Mouse (Mus musculus) left cerebral cortex, adult 2 months (tissue): ENCODE results near the gene Zfp961. TPM values are rescaled to one million over a fixed set of nuclear protein-coding genes. Genes with fewer than 3 reads are reported as not detected.
"Not testable (repeated sequence)": the region's sequence is repeated elsewhere in the genome, so short reads cannot be mapped to it uniquely, and the experiment has no call there.

Source experiments
- DNase-seq, 2 experiments: peaks; one replicate each; pipeline ENCODE4 v3.0.0; 2021 to 2022; ENCODE audit warnings: low spot score in 2 of 2, mixed read lengths in 1 of 2; ENCODE audit errors: extremely low spot score in 1 of 2
- H3K27ac ChIP-seq: fragments of 200-600 bp; 2 replicates; pipeline ENCODE4 v1.8.1; 2022
- H3K4me3 ChIP-seq: fragments of 200-600 bp; 2 replicates; pipeline ENCODE4 v1.8.1; 2022
- CTCF ChIP-seq: fragments of 200-600 bp; IDR thresholded peaks from 2 replicates; pipeline ENCODE4 v1.8.1; 2022; ENCODE audit warnings: antibody characterized with exemption, mild to moderate bottlenecking, moderate library complexity
- intact Hi-C: fragments of 180-260 bp; cut with DNase I; formaldehyde crosslinking; loops from one replicate; pipeline ENCODE4 v1.15.1; 2025
- total RNA-seq, 2 experiments: library from RNA; stranded (reverse); gene quantifications; 2 replicates each; pipeline ENCODE4 v1.2.3; 2021

The Zfp961 gene
- total RNA-seq, 2 experiments from 2014 or later = 15.0 to 15.3 TPM

DNA sequence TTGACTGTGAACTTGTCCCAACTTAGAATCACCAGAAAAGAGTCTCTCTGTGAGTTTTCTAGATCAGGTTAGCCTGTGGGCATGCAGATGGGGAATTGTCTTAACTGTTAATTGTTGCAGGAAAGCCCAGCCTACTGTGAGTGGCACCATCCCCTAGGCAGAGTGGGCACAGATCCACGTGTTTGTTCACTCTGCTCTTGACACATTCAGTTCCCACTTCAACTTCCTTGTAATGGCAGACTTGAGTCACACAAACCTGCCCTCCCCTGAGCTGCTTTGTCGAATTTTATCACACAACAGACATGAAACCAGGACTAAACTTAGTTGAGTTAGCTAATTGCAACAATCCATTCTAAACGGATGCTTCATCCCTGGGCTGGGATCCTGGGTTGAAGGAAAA lies 49.4 kb downstream of the Zfp961 start:
- intact Hi-C loops = no loop called here
- Histone ChIP-seq H3K27ac (no peak overlapping the region), H3K4me3 (no peak overlapping the region)
- TF ChIP-seq CTCF = no peak
- no peak for DNase-seq

DNA sequence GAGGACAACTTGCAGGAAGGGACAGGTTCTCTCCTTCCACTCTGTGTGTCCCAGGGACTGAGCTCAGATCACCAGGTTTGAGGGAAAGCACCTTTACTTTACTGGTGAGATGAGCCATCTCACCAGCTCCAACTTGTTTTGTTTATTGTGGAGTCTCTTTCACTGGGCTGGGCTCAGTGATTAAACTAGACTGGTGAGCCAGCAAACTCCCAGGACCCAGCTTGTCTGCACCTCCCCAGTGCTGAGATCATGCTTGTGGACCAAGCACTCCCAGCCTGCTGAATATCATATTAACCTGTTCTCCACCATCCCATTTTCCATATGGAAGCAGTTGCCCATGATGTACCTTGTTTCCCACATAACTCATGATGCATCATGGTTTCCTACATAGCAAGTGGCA lies 52.1 kb downstream of the Zfp961 start:
- no peak for TF ChIP-seq CTCF
- intact Hi-C loops = loop anchor here (2.0 kb wide), 1 partner anchor 92 kb away; no protein-coding TSS in a partner anchor
- Histone ChIP-seq H3K4me3 (no peak overlapping the region), H3K27ac (no peak overlapping the region)
- DNase-seq = no peak

DNA sequence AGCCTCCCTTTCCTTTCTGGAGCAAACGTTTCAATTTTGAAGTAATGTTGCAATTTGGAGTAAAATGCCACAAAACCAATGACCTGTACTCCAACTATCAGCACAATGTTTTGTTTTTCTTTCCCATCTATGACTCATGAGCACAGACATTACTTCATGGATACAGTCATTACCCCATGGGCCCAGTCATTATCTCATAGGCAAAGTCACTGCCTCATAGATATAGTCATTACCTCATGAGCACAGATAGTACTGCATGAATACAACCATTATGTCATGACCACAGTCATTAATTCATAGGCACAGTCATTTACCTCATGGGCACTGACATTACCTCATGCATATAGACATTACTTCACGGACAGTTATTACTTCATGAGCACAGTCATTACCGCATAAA lies 55.1 kb downstream of the Zfp961 start:
- no peak for DNase-seq
- no peak for TF ChIP-seq CTCF
- H3K4me3 ChIP-seq = no peak overlapping the region
- no peak overlapping the region for H3K27ac ChIP-seq
- intact Hi-C loops = no loop called here

DNA sequence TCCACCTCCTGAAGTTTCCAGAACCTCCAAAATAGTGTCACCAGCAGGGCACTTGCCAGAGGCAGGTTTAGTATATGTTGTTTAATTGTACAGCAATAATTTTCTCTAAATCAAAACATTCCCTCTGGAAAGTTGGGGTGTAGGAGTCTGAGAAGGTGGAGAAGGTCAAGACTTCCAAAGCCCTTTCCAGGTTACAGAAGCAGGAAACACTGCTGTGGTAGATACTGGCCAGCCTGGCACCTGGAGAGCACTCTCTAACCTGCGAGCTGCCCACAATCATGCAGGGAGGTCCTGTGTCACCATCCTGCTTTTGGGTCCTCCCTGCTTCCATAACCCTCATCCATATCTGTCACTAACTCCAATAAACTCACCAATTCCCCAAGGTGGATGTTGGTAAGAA lies 55.9 kb downstream of the Zfp961 start:
- no peak for DNase-seq
- no peak overlapping the region for H3K27ac ChIP-seq
- intact Hi-C loops = no loop called here
- no peak overlapping the region for H3K4me3 ChIP-seq
- no peak for TF ChIP-seq CTCF

DNA sequence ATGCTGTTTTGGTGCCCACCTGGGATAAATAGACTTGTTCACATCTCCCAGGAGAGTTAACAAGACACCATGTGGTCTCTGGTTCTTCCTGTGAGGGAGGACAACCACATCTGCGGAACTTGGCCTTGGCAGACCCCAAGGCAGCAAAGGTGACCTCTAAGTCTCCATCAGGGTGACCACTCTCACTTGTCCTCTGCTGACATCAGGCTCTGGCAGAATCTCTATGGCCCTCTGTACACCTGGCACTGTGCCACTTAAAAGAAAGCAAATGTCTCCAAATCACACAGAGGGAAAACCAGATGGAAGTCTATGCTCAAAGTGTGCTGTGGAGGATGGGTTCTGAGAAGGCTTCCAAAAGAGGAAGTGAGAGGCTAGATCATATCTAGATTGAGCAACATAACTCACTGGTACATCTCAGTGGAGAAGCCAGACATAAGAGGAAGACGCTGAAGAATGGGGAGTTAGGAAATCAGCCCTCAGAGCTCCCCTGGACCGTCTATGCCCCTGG lies 57.4 kb downstream of the Zfp961 start:
- intact Hi-C loops = no loop called here
- no peak for TF ChIP-seq CTCF
- no peak for DNase-seq

DNA sequence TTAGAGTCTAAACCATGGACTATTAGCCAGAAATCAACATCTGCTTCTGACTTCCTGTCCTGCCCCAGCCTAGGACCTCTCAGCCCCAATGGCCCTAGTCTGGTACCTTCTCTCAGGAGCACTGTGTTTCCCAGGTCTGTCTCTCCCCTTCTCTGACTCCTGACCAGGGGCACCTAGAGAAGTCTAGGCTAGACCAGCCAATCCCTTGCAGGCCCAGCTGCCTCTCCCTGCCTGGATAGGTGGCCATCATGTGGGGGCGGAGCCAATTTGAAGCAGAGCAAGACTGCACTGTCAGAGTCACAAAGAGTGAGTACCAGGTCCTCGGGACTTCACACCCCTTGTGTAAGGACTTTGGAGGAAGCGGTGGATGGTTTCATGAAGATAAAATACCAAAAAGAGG lies 58.6 kb downstream of the Zfp961 start, which contains the start of gene Cyp4f18:
Gene Cyp4f18 (minus strand): TSS at position 154 of the 400 bp plus-strand sequence.
- TF ChIP-seq CTCF = no peak
- Histone ChIP-seq H3K4me3 (no peak within 1 kb of the TSS), H3K27ac (no peak within 1 kb of the TSS)
- DNase-seq = no peak
- intact Hi-C loops = no loop called here

More for the DNA sequence above, 57.4 kb downstream of the Zfp961 start:
- Histone ChIP-seq H3K27ac (no peak overlapping the region), H3K4me3 (no peak overlapping the region)

DNA sequence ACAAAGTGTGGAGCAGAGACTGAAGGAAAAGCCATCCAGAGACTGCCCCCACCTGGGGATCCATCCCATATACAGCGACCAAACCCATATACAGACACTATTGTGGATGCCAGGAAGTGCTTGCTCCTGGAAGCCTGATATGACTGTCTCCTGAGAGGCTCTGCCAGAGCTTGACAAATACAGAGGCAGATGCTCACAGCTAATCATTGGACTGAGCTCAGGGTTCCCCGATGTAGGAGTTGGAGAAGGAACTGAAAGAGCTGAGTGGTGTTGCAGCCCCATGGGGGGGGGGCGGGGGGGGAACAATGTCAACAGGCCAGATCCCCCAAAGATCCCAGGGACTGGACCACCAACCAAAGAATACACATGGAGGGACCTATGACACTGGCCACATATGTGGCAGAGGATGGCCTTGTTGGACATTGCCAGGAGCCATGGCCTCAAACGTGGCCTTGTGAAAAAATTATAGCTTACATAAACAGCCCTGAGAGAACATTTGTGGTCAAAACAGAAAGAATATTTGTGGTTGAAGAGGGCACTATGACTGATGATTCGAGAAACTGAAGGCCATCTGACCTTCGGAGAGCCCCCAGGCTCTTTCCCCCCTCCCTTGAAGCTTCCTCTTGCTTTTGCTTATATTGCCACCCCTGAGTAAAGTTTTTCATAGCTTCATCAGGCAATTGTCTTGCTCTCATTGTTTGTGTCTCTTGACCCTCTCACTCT lies 62.8 kb downstream of the Zfp961 start:
- DNase-seq, intact Hi-C loops: not testable (repeated sequence)

DNA sequence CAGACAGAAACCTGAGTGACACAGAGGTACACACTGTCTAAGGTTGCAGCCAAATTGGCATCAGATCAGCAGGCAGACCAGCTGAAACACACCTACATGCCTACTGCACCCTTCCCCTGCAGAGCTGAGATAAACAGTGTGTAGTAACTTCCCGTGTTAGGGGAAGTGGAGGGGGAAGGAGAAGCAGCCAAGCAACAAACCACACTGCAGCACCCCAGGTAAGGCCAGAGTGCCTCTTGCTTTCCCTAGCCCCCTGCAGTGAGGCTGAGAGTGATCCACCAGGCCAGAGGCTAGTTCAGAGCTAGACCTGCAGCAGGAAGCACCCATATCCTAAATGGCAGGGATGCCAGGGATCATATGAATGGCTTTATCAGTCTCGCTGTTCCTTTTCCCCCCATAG lies 66.5 kb downstream of the Zfp961 start:
- intact Hi-C loops, H3K4me3 ChIP-seq, H3K27ac ChIP-seq, DNase-seq: not testable (repeated sequence)

More for the DNA sequence above, 62.8 kb downstream of the Zfp961 start:
- H3K27ac ChIP-seq, H3K4me3 ChIP-seq: not testable (repeated sequence)

DNA sequence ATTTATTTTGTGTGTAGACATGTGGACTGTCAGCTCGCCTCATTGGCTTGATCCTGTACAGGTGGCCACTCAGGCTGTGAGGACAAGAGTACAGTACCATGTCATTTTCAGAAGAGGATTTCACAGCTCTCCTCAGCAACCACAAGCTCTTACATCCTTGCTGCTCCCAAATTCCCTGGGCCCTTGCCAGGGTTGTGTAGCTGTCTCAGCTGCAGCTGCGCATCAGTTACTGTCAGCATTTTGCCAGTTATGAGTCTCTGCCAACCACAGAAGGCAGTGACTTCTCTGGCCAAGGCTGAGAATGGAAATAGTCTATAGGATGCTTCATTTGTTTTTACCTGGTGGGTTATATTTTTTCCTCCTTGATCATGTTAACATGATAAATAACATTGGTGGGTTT lies 67.3 kb downstream of the Zfp961 start:
- Histone ChIP-seq H3K4me3 (no peak overlapping the region), H3K27ac (no peak overlapping the region)
- peak in 1 of 2 experiments; percentile 17 for DNase-seq
- TF ChIP-seq CTCF = no peak
- intact Hi-C loops = no loop called here

DNA sequence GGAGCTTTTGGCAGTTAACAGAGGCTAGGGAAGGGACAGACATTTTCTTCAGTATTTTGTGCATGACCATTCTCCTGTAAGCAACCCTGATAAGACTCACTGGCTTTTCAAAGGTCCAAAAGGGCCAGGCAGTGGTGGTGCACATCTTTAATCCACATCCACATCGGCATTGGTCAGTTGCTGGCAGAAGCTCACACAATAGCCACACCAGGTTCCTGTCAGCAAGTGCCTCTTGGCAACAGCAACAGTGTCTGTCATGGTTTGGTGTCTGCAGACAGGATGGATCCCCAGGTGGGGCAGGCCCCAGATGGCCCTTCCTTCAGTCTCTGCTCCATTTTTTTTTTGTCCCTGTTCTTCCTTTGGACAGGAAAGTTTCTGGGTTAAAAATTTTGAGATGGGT lies 68.2 kb downstream of the Zfp961 start:
- H3K27ac ChIP-seq, H3K4me3 ChIP-seq, intact Hi-C loops, DNase-seq: not testable (repeated sequence)

DNA sequence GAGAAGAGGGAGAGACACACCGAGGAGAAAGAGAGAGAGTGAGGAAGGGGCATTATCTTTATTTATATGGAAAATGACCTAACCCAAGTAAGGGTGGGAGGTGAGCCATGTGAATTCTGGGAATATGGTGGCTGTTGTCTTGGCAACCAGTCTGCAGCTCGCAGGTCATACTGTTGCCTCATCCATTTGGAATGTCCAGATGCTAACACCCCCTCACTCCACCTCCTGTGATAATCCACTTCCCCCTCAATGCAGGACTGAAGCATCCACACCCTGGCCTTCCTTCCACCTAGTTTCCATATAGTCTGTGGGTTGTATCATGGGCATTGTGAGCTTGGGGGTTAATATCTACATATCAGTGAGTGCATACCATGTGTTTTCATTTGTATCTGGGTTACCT lies 69.0 kb downstream of the Zfp961 start:
- intact Hi-C loops = no loop called here

DNA sequence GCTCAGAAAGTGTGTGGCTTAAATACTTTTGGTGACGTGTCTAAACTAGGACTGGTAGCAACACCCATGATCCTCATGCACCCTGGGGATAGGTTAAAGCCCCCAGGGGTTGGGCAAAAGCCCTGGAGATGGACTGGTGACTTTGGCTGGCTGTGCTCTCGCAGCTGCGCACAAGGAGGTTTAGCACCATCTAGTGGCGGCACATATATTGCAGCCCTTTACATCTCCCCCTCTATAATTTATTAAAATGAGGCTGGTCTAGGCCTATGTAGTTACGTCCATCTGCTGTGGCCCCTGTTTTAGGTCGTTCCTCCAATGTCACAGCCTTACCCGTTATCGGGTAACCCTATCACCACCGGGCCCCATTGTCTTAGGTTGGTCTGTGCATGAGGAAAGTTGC lies 74.0 kb downstream of the Zfp961 start:
- intact Hi-C loops, H3K27ac ChIP-seq, H3K4me3 ChIP-seq: not testable (repeated sequence)
- peak; percentile 20 to 36 for DNase-seq
- TF ChIP-seq CTCF = peak; percentile 24

More for the DNA sequence above, 69.0 kb downstream of the Zfp961 start:
- Histone ChIP-seq H3K4me3 (no peak overlapping the region), H3K27ac (no peak overlapping the region)
- TF ChIP-seq CTCF = no peak
- DNase-seq = no peak

DNA sequence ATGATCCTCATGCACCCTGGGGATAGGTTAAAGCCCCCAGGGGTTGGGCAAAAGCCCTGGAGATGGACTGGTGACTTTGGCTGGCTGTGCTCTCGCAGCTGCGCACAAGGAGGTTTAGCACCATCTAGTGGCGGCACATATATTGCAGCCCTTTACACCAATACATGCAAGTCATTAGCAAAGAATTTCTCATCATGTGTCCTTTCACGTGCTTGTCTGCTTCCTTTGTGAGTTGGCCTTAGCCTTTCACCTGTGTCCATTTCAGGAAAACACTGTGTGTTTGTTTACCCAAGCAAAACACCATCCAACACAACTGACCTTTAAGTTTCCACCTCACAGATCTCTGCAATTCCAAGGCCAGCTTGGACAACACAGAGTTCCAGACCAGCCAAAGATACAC lies 82.1 kb downstream of the Zfp961 start:
- peak; percentile 28 to 31 for DNase-seq
- H3K27ac ChIP-seq, H3K4me3 ChIP-seq, intact Hi-C loops: not testable (repeated sequence)
- peak; percentile 43 for TF ChIP-seq CTCF

DNA sequence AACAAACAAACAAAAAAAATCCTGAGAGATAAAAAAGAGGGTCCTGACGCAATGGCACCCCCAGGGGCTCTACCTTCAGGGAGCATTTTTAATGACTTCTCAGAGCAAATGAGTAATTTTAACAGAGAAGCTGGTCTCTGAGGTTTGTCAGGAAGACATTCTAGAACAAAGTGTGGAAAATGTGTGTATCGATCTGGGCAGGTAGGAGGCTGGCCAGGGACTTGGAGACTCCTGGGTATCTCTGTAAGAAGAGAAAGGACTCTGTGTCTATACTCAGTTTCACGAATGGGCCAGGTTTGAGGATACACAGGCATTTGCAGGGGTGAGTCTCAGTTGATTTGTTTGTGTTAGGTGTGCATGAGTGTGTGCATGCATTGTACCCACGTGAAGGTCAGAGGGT lies 90.1 kb downstream of the Zfp961 start, which contains the start of gene Olfr372:
Gene Olfr372 (plus strand): TSS at position 301 of the 400 bp plus-strand sequence.
- intact Hi-C loops, H3K27ac ChIP-seq, H3K4me3 ChIP-seq, DNase-seq: not testable (repeated sequence)
